Mouse (Mus musculus) hindlimb bud, embryonic 11.5 days (tissue): ENCODE measurements around the gene Rpl4.
"Not testable (repeated sequence)": the region's sequence is repeated elsewhere in the genome, so short reads cannot be mapped to it uniquely, and the experiment has no call there.

Experiments used
- DNase-seq: peaks from one replicate; pipeline ENCODE4 v3.0.0-alpha.2; 2012; ENCODE audit warnings: low read depth, low spot score; ENCODE audit errors: extremely low spot score

The Rpl4 gene

GRCm38 (mm10) chr9:64172816-64173665, at the start of gene Rpl4, which contains the start of gene Zwilch:
TSS of gene Rpl4 (plus strand) at chr9:64173375.
TSS of gene Zwilch (minus strand) at chr9:64173104.
- peak; percentile 99 for DNase-seq

- not testable (repeated sequence) for DNase-seq
Measured at GRCm38 (mm10) chr9:64124846-64125245, 48.3 kb upstream of the Rpl4 start.

- no peak for DNase-seq
Measured at GRCm38 (mm10) chr9:64125307-64125706, 47.9 kb upstream of the Rpl4 start.

GRCm38 (mm10) chr9:64126121-64126520, 47.1 kb upstream of the Rpl4 start:
- DNase-seq: no peak

- DNase-seq: no peak
Measured at GRCm38 (mm10) chr9:64131623-64132022, 41.6 kb upstream of the Rpl4 start.

GRCm38 (mm10) chr9:64138896-64139295, 34.3 kb upstream of the Rpl4 start:
- peak; percentile 10 for DNase-seq

- DNase-seq: no peak
Measured at GRCm38 (mm10) chr9:64139879-64140278, 33.3 kb upstream of the Rpl4 start.

GRCm38 (mm10) chr9:64156641-64157040, 16.5 kb upstream of the Rpl4 start:
- no peak for DNase-seq

- DNase-seq: no peak
Measured at GRCm38 (mm10) chr9:64160471-64160870, 12.7 kb upstream of the Rpl4 start.

GRCm38 (mm10) chr9:64169967-64170366, 3.2 kb upstream of the Rpl4 start:
- DNase-seq: not testable (repeated sequence)

GRCm38 (mm10) chr9:64172145-64172815, 895 bp upstream of the Rpl4 start:
- DNase-seq: no peak

GRCm38 (mm10) chr9:64173666-64174220, 568 bp downstream of the Rpl4 start:
- DNase-seq: no peak

GRCm38 (mm10) chr9:64174341-64174740, 1.2 kb downstream of the Rpl4 start:
- DNase-seq: no peak

- no peak for DNase-seq
Measured at GRCm38 (mm10) chr9:64174766-64175165, 1.6 kb downstream of the Rpl4 start.

- DNase-seq: no peak
Measured at GRCm38 (mm10) chr9:64175378-64175777, 2.2 kb downstream of the Rpl4 start.

GRCm38 (mm10) chr9:64178610-64178973, 5.4 kb downstream of the Rpl4 start:
- peak; percentile 10 for DNase-seq

- DNase-seq: peak; percentile 88
Measured at GRCm38 (mm10) chr9:64178974-64179646, 5.9 kb downstream of the Rpl4 start, which contains the start of gene Snapc5. TSS of gene Snapc5 (plus strand) at chr9:64179274.

- not testable (repeated sequence) for DNase-seq
Measured at GRCm38 (mm10) chr9:64183295-64183694, 10.1 kb downstream of the Rpl4 start.

GRCm38 (mm10) chr9:64184166-64184840, 11.1 kb downstream of the Rpl4 start:
- DNase-seq: no peak

- DNase-seq: no peak
Measured at GRCm38 (mm10) chr9:64193879-64194278, 20.7 kb downstream of the Rpl4 start.

- DNase-seq: no peak
Measured at GRCm38 (mm10) chr9:64195554-64195953, 22.4 kb downstream of the Rpl4 start.
